Mouse (Mus musculus): ENCODE results near the gene Tfap4. TPM values are rescaled to one million over a fixed set of nuclear protein-coding genes. Genes with fewer than 3 reads are reported as not detected.
A peak's percentile ranks its signal among the peaks of the same experiment; 100 is the strongest.

Gene Tfap4
- polyA plus RNA-seq (2016; fragmentation: Nextera tagmentation; extraction: Ambion mirVana): 28.0 and 32.6 TPM in 2 replicates

- peak within 1 kb of the TSS; percentile 97 for H3K27ac ChIP-seq (replicated peaks)
- peaks cover 24% of the 10 kb centered on the region for H3K4me1 ChIP-seq
- H3K36me3 ChIP-seq: peaks cover 21% of the 10 kb centered on the region
- under 1% methylated on average over 17 of the region's 17 CpGs for WGBS
- H3K9me3 ChIP-seq (replicated peaks): 0 out of 2 replicates have a peak, but pooled peaks cover 4% of the 10 kb centered on the region
- H3K27me3 ChIP-seq (ENCODE audit: low read depth, poor library complexity, severe bottlenecking): 0 out of 2 replicates have a peak, but pooled peaks cover 4% of the 10 kb centered on the region
- peak; percentile 91 for DNase-seq (ENCODE audit: low spot score)
- H3K4me3 ChIP-seq: peak within 1 kb of the TSS; percentile 68
Observed at GRCm38 (mm10) chr16:4559715-4560144, at the start of gene Tfap4. Gene Tfap4, minus strand, starts transcription at chr16:4559854.

DNA sequence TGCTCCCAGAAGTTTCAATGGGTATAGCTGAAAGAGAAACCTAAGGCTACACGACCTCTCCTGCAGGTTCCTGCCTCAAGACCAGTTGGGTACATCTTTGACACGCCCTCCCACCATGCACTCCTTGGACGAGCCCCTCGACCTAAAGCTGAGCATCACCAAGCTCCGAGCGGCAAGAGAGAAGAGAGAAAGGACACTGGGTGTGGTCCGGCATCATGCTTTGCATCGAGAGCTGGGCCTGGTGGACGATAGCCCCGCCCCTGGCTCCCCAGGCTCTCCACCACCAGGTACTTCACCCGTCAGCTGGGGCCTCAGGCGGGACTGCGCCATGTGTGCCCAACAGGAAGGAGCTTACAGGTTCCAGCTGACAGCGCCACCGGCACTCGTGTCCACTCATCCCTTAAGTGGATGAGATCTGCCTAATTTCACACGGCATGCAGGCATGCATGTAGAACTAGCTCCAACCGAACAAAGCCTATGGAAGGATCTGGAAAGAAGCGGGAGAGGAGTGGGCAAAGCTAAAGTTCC, 48.9 kb upstream of the Tfap4 start:
- H3K4me1 ChIP-seq: peaks cover 46% of the 10 kb centered on the region
- no peaks in the 10 kb centered on the region for H3K9me3 ChIP-seq (replicated peaks)
- WGBS: 88% methylated on average over 19 of the region's 19 CpGs
- no peaks in the 10 kb centered on the region for H3K27me3 ChIP-seq (ENCODE audit: low read depth, poor library complexity, severe bottlenecking)
- DNase-seq (ENCODE audit: low spot score): no peak
- peaks cover 53% of the 10 kb centered on the region for H3K36me3 ChIP-seq
- H3K4me3 ChIP-seq: no peak overlapping the region
- H3K27ac ChIP-seq (replicated peaks): no peak overlapping the region

- 63% methylated on average over 9 of the region's 9 CpGs for WGBS
- peak; percentile 77 for DNase-seq (ENCODE audit: low spot score)
- Histone ChIP-seq H3K9me3 (replicated peaks) (no peaks in the 10 kb centered on the region), H3K27me3 (ENCODE audit: low read depth, poor library complexity, severe bottlenecking) (no peaks in the 10 kb centered on the region), H3K36me3 (peaks cover 47% of the 10 kb centered on the region), H3K4me3 (no peak overlapping the region), H3K27ac (replicated peaks) (no peak overlapping the region), H3K4me1 (peaks cover 52% of the 10 kb centered on the region)
Observed at GRCm38 (mm10) chr16:4607818-4608531, 48.3 kb upstream of the Tfap4 start.

DNA sequence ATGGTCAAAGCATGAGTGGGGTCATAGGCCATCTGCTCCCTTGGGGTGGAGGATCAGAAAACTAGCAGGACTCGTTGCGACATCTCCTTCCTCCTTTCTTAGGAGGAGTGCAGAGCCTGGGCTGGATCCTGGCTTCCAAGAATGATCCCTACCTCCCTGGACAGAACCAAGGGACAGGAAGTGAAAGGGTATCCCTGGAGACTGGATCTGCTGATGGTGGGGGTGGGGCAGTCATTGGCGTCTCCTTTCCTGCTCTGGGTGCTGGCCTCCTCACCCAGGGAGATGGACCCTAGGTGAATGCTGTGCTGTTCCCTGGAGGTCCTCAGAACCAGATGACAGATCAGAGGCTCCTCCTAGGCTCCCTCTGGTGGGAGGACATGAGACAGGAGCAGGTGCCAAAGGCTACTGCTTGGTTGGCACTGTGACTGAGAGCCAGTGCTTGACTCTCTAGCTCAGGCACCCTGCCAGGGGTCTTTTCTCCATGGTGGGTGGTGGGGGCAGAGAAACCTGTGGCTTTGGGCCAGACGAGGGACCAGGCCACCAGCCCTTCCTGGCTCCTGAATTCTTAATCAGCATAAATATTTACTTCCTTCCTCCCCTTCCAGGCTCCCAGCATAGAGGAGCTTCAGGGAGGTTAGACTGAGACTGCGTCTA, 46.9 kb upstream of the Tfap4 start:
- Histone ChIP-seq H3K4me1 (peaks cover 67% of the 10 kb centered on the region), H3K9me3 (replicated peaks) (no peaks in the 10 kb centered on the region), H3K4me3 (no peak overlapping the region), H3K27me3 (ENCODE audit: low read depth, poor library complexity, severe bottlenecking) (no peaks in the 10 kb centered on the region), H3K36me3 (peaks cover 33% of the 10 kb centered on the region), H3K27ac (replicated peaks) (peak overlapping the region; percentile 72)
- 48% methylated on average over 5 of the region's 5 CpGs for WGBS
- DNase-seq (ENCODE audit: low spot score): no peak

GRCm38 (mm10) chr16:4605514-4606131, 46.0 kb upstream of the Tfap4 start:
- Histone ChIP-seq H3K27me3 (ENCODE audit: low read depth, poor library complexity, severe bottlenecking) (no peaks in the 10 kb centered on the region), H3K36me3 (peaks cover 24% of the 10 kb centered on the region), H3K4me3 (peak overlapping the region; percentile 1; the same call in 1 of the 2 replicates), H3K27ac (replicated peaks) (peak overlapping the region; percentile 72), H3K4me1 (peaks cover 76% of the 10 kb centered on the region), H3K9me3 (replicated peaks) (no peaks in the 10 kb centered on the region)
- WGBS: 59% methylated on average over 13 of the region's 13 CpGs
- DNase-seq (ENCODE audit: low spot score): no peak

GRCm38 (mm10) chr16:4604293-4604837, 44.7 kb upstream of the Tfap4 start:
- no peak overlapping the region for H3K4me3 ChIP-seq
- H3K4me1 ChIP-seq: peaks cover 89% of the 10 kb centered on the region
- peak overlapping the region; percentile 72 for H3K27ac ChIP-seq (replicated peaks)
- no peak for DNase-seq (ENCODE audit: low spot score)
- H3K36me3 ChIP-seq: peaks cover 17% of the 10 kb centered on the region
- WGBS: 73% methylated on average over 11 of the region's 11 CpGs
- H3K9me3 ChIP-seq (replicated peaks): no peaks in the 10 kb centered on the region
- H3K27me3 ChIP-seq (ENCODE audit: low read depth, poor library complexity, severe bottlenecking): no peaks in the 10 kb centered on the region

GRCm38 (mm10) chr16:4603453-4603837, 43.8 kb upstream of the Tfap4 start:
- peak overlapping the region; percentile 72 for H3K27ac ChIP-seq (replicated peaks)
- peaks cover 8% of the 10 kb centered on the region for H3K36me3 ChIP-seq
- H3K9me3 ChIP-seq (replicated peaks): no peaks in the 10 kb centered on the region
- no peaks in the 10 kb centered on the region for H3K27me3 ChIP-seq (ENCODE audit: low read depth, poor library complexity, severe bottlenecking)
- WGBS: 77% methylated on average over 1 of the region's 1 CpGs
- no peak for DNase-seq (ENCODE audit: low spot score)
- peak overlapping the region; percentile 19; the same call in 1 of the 2 replicates for H3K4me3 ChIP-seq
- peaks cover 98% of the 10 kb centered on the region for H3K4me1 ChIP-seq

DNA sequence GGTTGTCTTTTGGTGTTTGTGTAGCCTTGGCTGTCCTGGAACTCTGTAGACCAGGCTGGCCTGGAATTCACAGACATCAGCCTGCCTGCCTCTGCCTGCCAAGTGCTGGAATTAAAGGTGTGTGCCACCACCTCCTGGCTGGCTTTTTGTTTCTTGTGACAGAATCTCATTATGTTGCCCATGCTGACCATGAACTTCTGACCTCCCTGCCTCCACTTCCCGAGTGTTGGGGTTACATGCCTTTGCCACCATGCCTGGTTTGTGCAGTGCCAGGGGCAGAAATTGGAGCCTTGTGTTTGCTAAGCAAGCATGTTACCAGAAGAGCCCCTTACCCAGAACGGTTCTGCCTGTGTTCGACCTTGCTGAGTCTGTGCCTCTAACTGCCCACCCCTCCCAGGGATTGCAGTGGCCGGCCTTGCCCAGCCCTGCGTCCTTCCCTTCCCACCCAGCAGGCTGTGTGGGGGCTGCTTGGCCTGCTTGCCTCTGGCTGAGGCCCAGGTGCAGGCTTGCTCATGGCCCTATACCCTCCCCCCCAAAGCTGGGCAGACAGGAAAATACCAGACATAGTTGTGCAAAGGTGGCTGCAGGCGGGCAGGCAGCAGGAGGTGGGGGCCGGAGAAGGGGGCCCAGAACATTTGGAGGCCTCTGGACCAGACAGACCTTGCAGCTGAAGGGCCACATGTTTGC, 43.3 kb upstream of the Tfap4 start:
- Histone ChIP-seq H3K36me3 (0 out of 2 replicates have a peak, but pooled peaks cover 7% of the 10 kb centered on the region), H3K4me1 (peaks cover 100% of the 10 kb centered on the region), H3K9me3 (replicated peaks) (no peaks in the 10 kb centered on the region), H3K4me3 (peak overlapping the region; percentile 19), H3K27me3 (ENCODE audit: low read depth, poor library complexity, severe bottlenecking) (no peaks in the 10 kb centered on the region), H3K27ac (replicated peaks) (peak overlapping the region; percentile 72)
- DNase-seq (ENCODE audit: low spot score): no peak
- 46% methylated on average over 7 of the region's 7 CpGs for WGBS

GRCm38 (mm10) chr16:4602189-4602588, 42.5 kb upstream of the Tfap4 start:
- no peaks in the 10 kb centered on the region for H3K9me3 ChIP-seq (replicated peaks)
- DNase-seq (ENCODE audit: low spot score): no peak
- 0 out of 2 replicates have a peak, but pooled peaks cover 10% of the 10 kb centered on the region for H3K36me3 ChIP-seq
- H3K27me3 ChIP-seq (ENCODE audit: low read depth, poor library complexity, severe bottlenecking): no peaks in the 10 kb centered on the region
- peak overlapping the region; percentile 72 for H3K27ac ChIP-seq (replicated peaks)
- 37% methylated on average over 3 of the region's 3 CpGs for WGBS
- 0 out of 2 replicates have a peak overlapping the region, but pooled peaks have one; percentile 4 for H3K4me3 ChIP-seq
- H3K4me1 ChIP-seq: peaks cover 100% of the 10 kb centered on the region

- Histone ChIP-seq H3K9me3 (replicated peaks) (no peaks in the 10 kb centered on the region), H3K4me3 (no peak overlapping the region), H3K27me3 (ENCODE audit: low read depth, poor library complexity, severe bottlenecking) (no peaks in the 10 kb centered on the region), H3K4me1 (peaks cover 100% of the 10 kb centered on the region), H3K36me3 (0 out of 2 replicates have a peak, but pooled peaks cover 10% of the 10 kb centered on the region), H3K27ac (replicated peaks) (peak overlapping the region; percentile 30)
- WGBS: 86% methylated on average over 9 of the region's 9 CpGs
- no peak for DNase-seq (ENCODE audit: low spot score)
Observed at GRCm38 (mm10) chr16:4600701-4601310, 41.2 kb upstream of the Tfap4 start.

DNA sequence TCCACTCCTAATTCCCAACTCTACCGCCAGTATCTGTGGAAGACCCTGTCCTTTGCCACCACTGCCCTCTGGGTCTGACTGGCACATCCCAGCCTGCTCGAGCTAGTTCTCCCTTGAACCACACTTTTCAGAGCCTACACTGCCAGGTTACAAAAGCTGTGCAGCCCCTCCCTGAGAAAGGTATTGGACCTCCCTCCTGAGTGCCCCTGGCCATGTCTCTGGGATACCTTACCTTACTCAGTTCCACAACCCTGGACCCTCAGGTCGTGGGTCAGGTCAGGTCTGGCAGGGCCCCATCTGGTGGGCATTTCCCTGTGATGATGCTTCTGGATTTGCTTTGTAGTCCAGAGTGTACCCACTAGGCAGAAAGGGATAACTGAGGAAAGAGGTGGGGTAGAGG, 40.0 kb upstream of the Tfap4 start:
- WGBS: 86% methylated on average over 3 of the region's 3 CpGs
- H3K4me3 ChIP-seq: no peak overlapping the region
- H3K27me3 ChIP-seq (ENCODE audit: low read depth, poor library complexity, severe bottlenecking): no peaks in the 10 kb centered on the region
- DNase-seq (ENCODE audit: low spot score): peak; percentile 11
- H3K36me3 ChIP-seq: 0 out of 2 replicates have a peak, but pooled peaks cover 10% of the 10 kb centered on the region
- no peaks in the 10 kb centered on the region for H3K9me3 ChIP-seq (replicated peaks)
- H3K4me1 ChIP-seq: peaks cover 95% of the 10 kb centered on the region
- H3K27ac ChIP-seq (replicated peaks): peak overlapping the region; percentile 99

All from midbrain, embryonic 10.5 days (tissue).